10 mouse cellular contexts compared by ENCODE assay signal in the genomic region with DNA sequence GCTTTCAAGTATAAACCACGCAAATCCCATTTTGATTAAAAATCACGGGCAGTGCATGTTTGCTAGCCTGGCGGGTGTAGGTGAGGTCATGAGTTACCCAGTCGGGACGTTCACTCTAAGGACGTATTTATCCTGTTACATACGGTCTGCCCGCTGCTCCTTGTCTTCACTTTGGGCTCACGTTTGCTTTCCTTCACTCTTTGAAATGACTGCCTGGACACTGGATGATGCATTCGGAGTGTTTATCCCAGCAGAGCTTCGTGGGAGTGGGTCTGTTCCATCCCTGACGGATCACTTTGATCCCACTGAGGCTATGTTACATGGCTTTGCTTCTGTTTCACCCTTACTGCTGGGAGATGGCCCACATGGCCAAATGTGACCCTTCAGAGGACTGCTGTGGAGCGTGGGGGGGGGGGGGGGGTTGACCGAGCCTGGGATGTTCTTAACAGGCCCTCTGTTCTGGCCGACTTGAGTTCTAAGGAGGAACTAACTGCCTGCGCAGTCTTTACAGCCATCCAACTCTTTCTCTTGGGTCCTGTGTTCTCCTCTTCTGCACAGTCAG. TPM values are rescaled to one million over a fixed set of nuclear protein-coding genes. Genes with fewer than 3 reads are reported as not detected.
A peak's percentile ranks its signal among the peaks of the same experiment; 100 is the strongest.
DNase-seq lines count a peak whose midpoint lies in the region; ATAC-seq and TF ChIP-seq lines count a peak whose summit lies in the region.
"Had no signal": no experiment of that assay in that cellular context is flagged by ENCODE, and none has a peak within 500 bp of the region (broad histone marks: within the 10 kb centered on the region; RNA-seq: fewer than 3 reads in every experiment).

No protein-coding gene starts in this region.

- no peaks in the 10 kb centered on the region for H3K9me3 ChIP-seq in kidney, postnatal 0 days (replicated peaks; ENCODE audit: low read length)
- H3K9me3 ChIP-seq in forebrain, embryonic 16.5 days (ENCODE audit: control insufficient read depth, low read length), result no peaks in the 10 kb centered on the region
- no peaks in the 10 kb centered on the region for H3K9me3 ChIP-seq in limb, embryonic 15.5 days
- H3K9me3 ChIP-seq in stomach, embryonic 14.5 days (ENCODE audit: control insufficient read depth, low read depth, low read length), result no peaks in the 10 kb centered on the region
- H3K9me3 ChIP-seq: heart, embryonic 10.5 days; liver, embryonic 13.5 days had no signal

- no peak overlapping the region for H3K4me3 ChIP-seq in kidney, postnatal 0 days (replicated peaks; ENCODE audit: low read depth, low read length)
- H3K4me3 ChIP-seq in forebrain, embryonic 16.5 days (replicated peaks; ENCODE audit: low read length), result no peak overlapping the region
- H3K4me3 ChIP-seq in limb, embryonic 15.5 days, result no peak overlapping the region
- H3K4me3 ChIP-seq in stomach, embryonic 14.5 days (ENCODE audit: low read depth, low read length), result no peak overlapping the region
- H3K4me3 ChIP-seq: heart, embryonic 10.5 days; liver, embryonic 13.5 days had no signal

- H3K36me3 ChIP-seq in kidney, postnatal 0 days (ENCODE audit: insufficient read depth, low read length), result 0 out of 2 replicates have a peak, but pooled peaks cover 3% of the 10 kb centered on the region
- H3K36me3 ChIP-seq in forebrain, embryonic 16.5 days (ENCODE audit: control insufficient read depth, insufficient read depth), result no peaks in the 10 kb centered on the region
- peaks cover 2% of the 10 kb centered on the region; the same call in 1 of the 2 replicates for H3K36me3 ChIP-seq in limb, embryonic 15.5 days
- no peaks in the 10 kb centered on the region for H3K36me3 ChIP-seq in stomach, embryonic 14.5 days (ENCODE audit: control insufficient read depth, insufficient read depth, low read length)

- WGBS in kidney, postnatal 0 days, result 28% methylated on average over 16 of the region's 16 CpGs
- 32% methylated on average over 16 of the region's 16 CpGs for WGBS in forebrain, embryonic 16.5 days
- WGBS in limb, embryonic 15.5 days, result 45% methylated on average over 16 of the region's 16 CpGs
- WGBS in stomach, embryonic 14.5 days, result 33% methylated on average over 16 of the region's 16 CpGs

- no peak overlapping the region for H3K4me2 ChIP-seq in kidney, postnatal 0 days (ENCODE audit: low read length)
- H3K4me2 ChIP-seq in forebrain, embryonic 16.5 days (ENCODE audit: low read length), result no peak overlapping the region
- H3K4me2 ChIP-seq in limb, embryonic 15.5 days, result no peak overlapping the region
- H3K4me2 ChIP-seq in stomach, embryonic 14.5 days (replicated peaks; ENCODE audit: low read depth, low read length), result no peak overlapping the region
- H3K4me2 ChIP-seq: liver, embryonic 13.5 days had no signal

- H3K27me3 ChIP-seq in kidney, postnatal 0 days (ENCODE audit: insufficient read depth, low read length), result no peaks in the 10 kb centered on the region
- H3K27me3 ChIP-seq in forebrain, embryonic 16.5 days (replicated peaks; ENCODE audit: control insufficient read depth, insufficient read depth, low read length), result no peaks in the 10 kb centered on the region
- H3K27me3 ChIP-seq in limb, embryonic 15.5 days, result no peaks in the 10 kb centered on the region
- no peaks in the 10 kb centered on the region for H3K27me3 ChIP-seq in stomach, embryonic 14.5 days (ENCODE audit: control insufficient read depth, insufficient read depth, low read length)
- H3K27me3 ChIP-seq: liver, embryonic 13.5 days had no signal

- H3K27ac ChIP-seq in kidney, postnatal 0 days, result 0 out of 2 replicates have a peak overlapping the region, but pooled peaks have one; percentile 71
- peak overlapping the region; percentile 15; the same call in 1 of the 2 replicates for H3K27ac ChIP-seq in forebrain, embryonic 16.5 days (ENCODE audit: low read length)
- H3K27ac ChIP-seq in limb, embryonic 15.5 days, result 0 out of 2 replicates have a peak overlapping the region, but pooled peaks have one; percentile 22
- H3K27ac ChIP-seq in stomach, embryonic 14.5 days (ENCODE audit: low read length), result peak overlapping the region; percentile 71; the same call in 1 of the 2 replicates
- H3K27ac ChIP-seq: heart, embryonic 10.5 days; liver, embryonic 13.5 days had no signal

- DNase-seq in kidney, postnatal 0 days (ENCODE audit: low spot score), result peak; percentile 82
- no peak for DNase-seq in kidney, adult 18-20 months
- no peak for DNase-seq in embryo, embryonic 11 days
- DNase-seq in urinary bladder, adult 2 months (ENCODE audit: low spot score), result no peak
- DNase-seq: cerebellum, adult 8-10 months; liver, embryonic 13.5 days had no signal

- ATAC-seq in kidney, postnatal 0 days (replicated peaks; ENCODE audit: low FRiP score, low read depth), result peak; percentile 53
- no peak for ATAC-seq in forebrain, embryonic 16.5 days
- no peak for ATAC-seq in limb, embryonic 15.5 days (ENCODE audit: insufficient number of reproducible peaks, low FRiP score, low TSS enrichment, low read depth)
- no peak for ATAC-seq in stomach, embryonic 14.5 days (ENCODE audit: insufficient number of reproducible peaks, insufficient read depth, low FRiP score, low read depth)

- H3K4me1 ChIP-seq in kidney, postnatal 0 days (replicated peaks; ENCODE audit: insufficient read depth, low read length), result peaks cover 46% of the 10 kb centered on the region
- peaks cover 43% of the 10 kb centered on the region for H3K4me1 ChIP-seq in forebrain, embryonic 16.5 days (replicated peaks; ENCODE audit: control insufficient read depth, insufficient read depth, low read length)
- peaks cover 60% of the 10 kb centered on the region for H3K4me1 ChIP-seq in limb, embryonic 15.5 days
- H3K4me1 ChIP-seq in stomach, embryonic 14.5 days (ENCODE audit: control insufficient read depth, insufficient read depth, low read length), result peaks cover 42% of the 10 kb centered on the region

- no peak for TF ChIP-seq CTCF in kidney, postnatal 0 days (IDR thresholded peaks at IDR 0.05; ENCODE audit: low read depth)

- H3K9ac ChIP-seq in kidney, postnatal 0 days (ENCODE audit: low read depth, low read length), result peak overlapping the region; percentile 35; the same call in 1 of the 2 replicates
- no peak overlapping the region for H3K9ac ChIP-seq in forebrain, embryonic 16.5 days (replicated peaks; ENCODE audit: low read depth, low read length)
- no peak overlapping the region for H3K9ac ChIP-seq in limb, embryonic 15.5 days
- no peak overlapping the region for H3K9ac ChIP-seq in stomach, embryonic 14.5 days (replicated peaks; ENCODE audit: low read depth, low read length)
- H3K9ac ChIP-seq: liver, embryonic 13.5 days had no signal

RNA-seq across cellular contexts. Expression of a gene that starts 38.2 kb away (rescaled TPM):
- 25.2 and 26.0 TPM in 2 replicates for polyA plus RNA-seq in kidney, postnatal 0 days (2015; fragmentation: Nextera tagmentation; extraction: Ambion mirVana)
- polyA plus RNA-seq in forebrain, embryonic 16.5 days (2015; fragmentation: Nextera tagmentation; extraction: Ambion mirVana), result 14.6 and 19.5 TPM in 2 replicates
- 35.8 and 40.8 TPM in 2 replicates for polyA plus RNA-seq in limb, embryonic 15.5 days (2015; fragmentation: Nextera tagmentation; extraction: Ambion mirVana)
- polyA plus RNA-seq in stomach, embryonic 14.5 days (2014; fragmentation: Nextera tagmentation; extraction: Ambion mirVana), result 36.2 and 38.3 TPM in 2 replicates
- 23.1 and 31.2 TPM in 2 replicates for polyA plus RNA-seq in urinary bladder, adult 2 months (2012; rRNA removed)

Comparison
In these comparisons a context has a peak if more than half of its experiments do, and no peak if none do; other contexts are left out.
1. H3K27ac ChIP-seq: peak in every context shown above with its lines; median percentile 71 in kidney, postnatal 0 days; 71 in stomach, embryonic 14.5 days; 22 in limb, embryonic 15.5 days; 15 in forebrain, embryonic 16.5 days.